In the genomic region with DNA sequence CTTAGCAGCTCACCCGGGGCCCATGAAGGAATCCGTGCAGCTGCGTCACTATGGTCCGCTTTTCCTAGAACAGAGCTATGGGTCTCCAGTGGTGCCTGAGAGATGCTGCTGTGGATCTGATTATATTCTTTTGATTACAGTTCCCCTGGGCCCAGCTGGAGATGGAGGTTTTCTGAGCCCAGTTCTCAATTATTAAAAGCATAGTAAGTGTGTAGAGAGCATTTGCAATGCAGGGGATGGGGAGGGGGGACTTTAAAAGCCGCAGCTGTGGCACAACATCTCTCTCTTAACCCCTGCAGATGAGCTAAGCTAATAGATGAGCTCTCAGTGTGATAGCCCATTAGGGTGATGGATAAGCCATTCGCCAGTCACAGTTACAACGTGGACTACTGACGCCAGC, we compare ENCODE assay signal across 18 mouse cellular contexts.
DNase-seq lines count a peak whose midpoint lies in the region; ATAC-seq lines count a peak whose summit lies in the region.
"Had no signal": no experiment of that assay in that cellular context is flagged by ENCODE, and none has a peak within 500 bp of the region (broad histone marks: within the 10 kb centered on the region; RNA-seq: fewer than 3 reads in every experiment).

No protein-coding gene starts in this region.

- H3K9me3 ChIP-seq in midbrain, embryonic 11.5 days (ENCODE audit: control insufficient read depth, low read length): no peaks in the 10 kb centered on the region
- no peaks in the 10 kb centered on the region for H3K9me3 ChIP-seq in midbrain, embryonic 10.5 days (replicated peaks)
- H3K9me3 ChIP-seq in forebrain, embryonic 16.5 days (ENCODE audit: control insufficient read depth, low read length): no peaks in the 10 kb centered on the region
- no peaks in the 10 kb centered on the region for H3K9me3 ChIP-seq in hindbrain, embryonic 15.5 days
- H3K9me3 ChIP-seq in neural tube, embryonic 12.5 days: no peaks in the 10 kb centered on the region
- H3K9me3 ChIP-seq: embryonic facial prominence, embryonic 12.5 days; heart, embryonic 10.5 days; lung, embryonic 15.5 days had no signal

- H3K4me2 ChIP-seq in midbrain, embryonic 11.5 days: no peak overlapping the region
- H3K4me2 ChIP-seq in forebrain, embryonic 16.5 days (ENCODE audit: low read length): no peak overlapping the region
- H3K4me2 ChIP-seq in hindbrain, embryonic 15.5 days: no peak overlapping the region
- H3K4me2 ChIP-seq in neural tube, embryonic 12.5 days (replicated peaks): 0 out of 2 replicates have a peak overlapping the region, but pooled peaks have one; percentile 12
- H3K4me2 ChIP-seq: embryonic facial prominence, embryonic 12.5 days; lung, embryonic 15.5 days had no signal

- no peak overlapping the region for H3K4me3 ChIP-seq in midbrain, embryonic 11.5 days (ENCODE audit: low read depth, low read length)
- H3K4me3 ChIP-seq in midbrain, embryonic 10.5 days: no peak overlapping the region
- H3K4me3 ChIP-seq in forebrain, embryonic 16.5 days (replicated peaks; ENCODE audit: low read length): no peak overlapping the region
- no peak overlapping the region for H3K4me3 ChIP-seq in hindbrain, embryonic 15.5 days
- no peak overlapping the region for H3K4me3 ChIP-seq in neural tube, embryonic 12.5 days
- H3K4me3 ChIP-seq: embryonic facial prominence, embryonic 12.5 days; heart, embryonic 10.5 days; lung, embryonic 15.5 days had no signal

- WGBS in midbrain, embryonic 11.5 days: 83% methylated on average over 8 of the region's 8 CpGs
- 89% methylated on average over 8 of the region's 8 CpGs for WGBS in midbrain, embryonic 10.5 days
- 63% methylated on average over 8 of the region's 8 CpGs for WGBS in forebrain, embryonic 16.5 days
- 45% methylated on average over 8 of the region's 8 CpGs for WGBS in hindbrain, embryonic 15.5 days
- 54% methylated on average over 8 of the region's 8 CpGs for WGBS in neural tube, embryonic 12.5 days

- no peak overlapping the region for H3K27ac ChIP-seq in midbrain, embryonic 11.5 days (ENCODE audit: low read depth, low read length)
- no peak overlapping the region for H3K27ac ChIP-seq in midbrain, embryonic 10.5 days (replicated peaks)
- H3K27ac ChIP-seq in forebrain, embryonic 16.5 days (ENCODE audit: low read length): no peak overlapping the region
- no peak overlapping the region for H3K27ac ChIP-seq in hindbrain, embryonic 15.5 days (replicated peaks)
- H3K27ac ChIP-seq in neural tube, embryonic 12.5 days: no peak overlapping the region
- H3K27ac ChIP-seq: embryonic facial prominence, embryonic 12.5 days; heart, embryonic 10.5 days; kidney, postnatal 0 days; liver, embryonic 14.5 days; lung, embryonic 15.5 days had no signal

- ATAC-seq in midbrain, embryonic 11.5 days (ENCODE audit: low FRiP score): peak; percentile 50; the same call in 1 of the 2 replicates
- peak; percentile 19; the same call in 1 of the 2 replicates for ATAC-seq in forebrain, embryonic 16.5 days
- peak; percentile 78 for ATAC-seq in hindbrain, embryonic 15.5 days (ENCODE audit: low FRiP score, low read depth)
- peak; percentile 86 for ATAC-seq in neural tube, embryonic 12.5 days (ENCODE audit: low FRiP score, low read depth)
- no peak for ATAC-seq in CD4-positive, CD25-positive, alpha-beta regulatory T cell, adult 4 months

- no peaks in the 10 kb centered on the region for H3K36me3 ChIP-seq in midbrain, embryonic 11.5 days (ENCODE audit: control insufficient read depth, insufficient read depth, low read length)
- H3K36me3 ChIP-seq in midbrain, embryonic 10.5 days: no peaks in the 10 kb centered on the region
- H3K36me3 ChIP-seq in forebrain, embryonic 16.5 days (ENCODE audit: control insufficient read depth, insufficient read depth): no peaks in the 10 kb centered on the region
- H3K36me3 ChIP-seq in hindbrain, embryonic 15.5 days: no peaks in the 10 kb centered on the region
- no peaks in the 10 kb centered on the region for H3K36me3 ChIP-seq in neural tube, embryonic 12.5 days
- H3K36me3 ChIP-seq: embryonic facial prominence, embryonic 12.5 days; heart, embryonic 10.5 days; lung, embryonic 15.5 days had no signal

- no peaks in the 10 kb centered on the region for H3K4me1 ChIP-seq in midbrain, embryonic 11.5 days (ENCODE audit: control insufficient read depth, insufficient read depth, low read length)
- peaks cover 7% of the 10 kb centered on the region for H3K4me1 ChIP-seq in midbrain, embryonic 10.5 days
- peaks cover 9% of the 10 kb centered on the region; the same call in 1 of the 2 replicates for H3K4me1 ChIP-seq in forebrain, embryonic 16.5 days (replicated peaks; ENCODE audit: control insufficient read depth, insufficient read depth, low read length)
- peaks cover 15% of the 10 kb centered on the region for H3K4me1 ChIP-seq in hindbrain, embryonic 15.5 days (replicated peaks)
- peaks cover 21% of the 10 kb centered on the region for H3K4me1 ChIP-seq in neural tube, embryonic 12.5 days

- H3K9ac ChIP-seq in midbrain, embryonic 11.5 days (ENCODE audit: low read length): no peak overlapping the region
- no peak overlapping the region for H3K9ac ChIP-seq in forebrain, embryonic 16.5 days (replicated peaks; ENCODE audit: low read depth, low read length)
- H3K9ac ChIP-seq in hindbrain, embryonic 15.5 days: no peak overlapping the region
- H3K9ac ChIP-seq in neural tube, embryonic 12.5 days: no peak overlapping the region
- H3K9ac ChIP-seq: embryonic facial prominence, embryonic 12.5 days; liver, embryonic 14.5 days; lung, embryonic 15.5 days had no signal

- no peaks in the 10 kb centered on the region for H3K27me3 ChIP-seq in midbrain, embryonic 11.5 days (ENCODE audit: control insufficient read depth, insufficient read depth, low read length)
- H3K27me3 ChIP-seq in midbrain, embryonic 10.5 days (ENCODE audit: low read depth, poor library complexity, severe bottlenecking): no peaks in the 10 kb centered on the region
- no peaks in the 10 kb centered on the region for H3K27me3 ChIP-seq in forebrain, embryonic 16.5 days (replicated peaks; ENCODE audit: control insufficient read depth, insufficient read depth, low read length)
- no peaks in the 10 kb centered on the region for H3K27me3 ChIP-seq in hindbrain, embryonic 15.5 days
- H3K27me3 ChIP-seq in neural tube, embryonic 12.5 days (replicated peaks): no peaks in the 10 kb centered on the region
- H3K27me3 ChIP-seq: embryonic facial prominence, embryonic 12.5 days; lung, embryonic 15.5 days had no signal

- intact Hi-C loops in heart, postnatal 25 days (cut with DNase I): no loop called here

- no peak for DNase-seq in midbrain, embryonic 11.5 days (ENCODE audit: low spot score, missing footprints)
- DNase-seq in midbrain, embryonic 10.5 days (ENCODE audit: low spot score): no peak
- no peak for DNase-seq in heart, postnatal 25 days (ENCODE audit: low spot score)
- DNase-seq in gastrocnemius, adult 8-10 months (ENCODE audit: low spot score in 2 of 2): no peak
- DNase-seq: B cell, adult 2 months; cerebellum, adult 2 months; kidney, adult 18-20 months; lung, postnatal 4 days; thymus, postnatal 25 days had no signal
